Mouse (Mus musculus) olfactory bulb, adult 2 months (tissue): ENCODE measurements around the gene Nthl1.

Experiments
- CTCF ChIP-seq: fragments of 200-500 bp; IDR thresholded peaks from 2 replicates; pipeline ENCODE4 v1.5.1; 2012; ENCODE audit warnings: low read depth, mild to moderate bottlenecking, low read length, moderate library complexity; ENCODE audit not compliant: insufficient read depth
- POLR2A ChIP-seq: fragments of 200-500 bp; IDR thresholded peaks from 2 replicates; pipeline ENCODE4 v1.6.1; 2012; ENCODE audit warnings: mild to moderate bottlenecking, low read depth, low read length, moderate library complexity; ENCODE audit not compliant: insufficient read depth

DNA sequence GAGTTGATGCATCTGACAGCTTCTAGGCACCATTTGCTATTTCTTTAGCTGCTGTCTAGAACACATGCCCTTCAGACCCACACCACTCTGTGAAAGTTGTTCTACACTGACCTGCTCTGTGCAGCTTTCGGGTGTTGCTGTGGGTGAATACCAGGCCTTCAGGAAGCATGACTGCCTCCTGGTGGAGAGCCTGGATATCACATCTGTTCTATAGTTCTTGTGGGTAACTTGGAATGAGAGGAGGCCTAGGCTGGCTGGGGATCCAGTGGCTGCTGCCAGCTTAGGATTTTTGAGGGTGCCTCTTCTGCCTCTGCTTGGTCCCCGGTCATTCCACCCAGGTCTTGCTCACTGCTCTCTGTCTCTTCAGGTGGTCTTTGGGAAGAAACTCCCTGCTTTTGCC lies 43.7 kb downstream of the Nthl1 start:
- no peak for TF ChIP-seq POLR2A
- TF ChIP-seq CTCF = no peak; the same call in 1 of the 2 replicates
